Mouse (Mus musculus) embryonic facial prominence, embryonic 10.5 days (tissue): Measurements from ENCODE around the gene D330020A13Rik. TPM values are rescaled to one million over a fixed set of nuclear protein-coding genes. Genes with fewer than 3 reads are reported as not detected.

Source experiments
- DNase-seq: peaks from one replicate; pipeline ENCODE4 v3.0.0-alpha.2; 2017; ENCODE audit warnings: low spot score
- H3K27ac ChIP-seq: fragments of 300-500 bp; sonication (generic); replicated peaks from 2 replicates; pipeline ENCODE4 v1.5.1; 2016; ENCODE audit warnings: mild to moderate bottlenecking
- H3K27me3 ChIP-seq: fragments of 300-500 bp; sonication (generic); replicated peaks from 2 replicates; pipeline ENCODE4 v1.6.1; 2016; ENCODE audit warnings: low read depth, mild to moderate bottlenecking; ENCODE audit not compliant: poor library complexity, severe bottlenecking
- H3K36me3 ChIP-seq: fragments of 300-500 bp; sonication (generic); replicated peaks from 2 replicates; pipeline ENCODE4 v1.6.1; 2016; ENCODE audit warnings: mild to moderate bottlenecking, moderate library complexity
- H3K4me1 ChIP-seq: fragments of 300-500 bp; sonication (generic); 2 replicates; pipeline ENCODE4 v1.6.1; 2016
- H3K4me3 ChIP-seq: fragments of 300-500 bp; sonication (generic); 2 replicates; pipeline ENCODE4 v1.5.1; 2016; ENCODE audit warnings: mild to moderate bottlenecking, moderate library complexity
- H3K9me3 ChIP-seq: fragments of 300-500 bp; sonication (generic); 2 replicates; pipeline ENCODE4 v1.6.1; 2016; ENCODE audit warnings: mild to moderate bottlenecking
- whole genome bisulfite sequencing: fragments of 180-500 bp; shearing (Covaris S2); methylation state at CpG from one replicate; pipeline ENCODE4 v1.1.7; 2016; 5-methylcytosine and 5-hydroxymethylcytosine counted together
- polyA plus RNA-seq: library from polyadenylated mRNA; unstranded; fragments of >200 nt; fragmentation: Nextera tagmentation; extraction: Ambion mirVana; gene quantifications from 2 replicates; pipeline ENCODE4 v1.2.1, GENCODE M21; 2016

D330020A13Rik gene
- 0.21 and 0.25 TPM in 2 replicates for polyA plus RNA-seq

GRCm38 (mm10) chr6:120294056-120294784 is at the start of gene D330020A13Rik, which contains the start of gene B4galnt3:
TSS of gene D330020A13Rik (plus strand) at chr6:120294364.
TSS of gene B4galnt3 (minus strand) at chr6:120294559.
- Histone ChIP-seq H3K27ac (peak within 1 kb of the TSS; percentile 78), H3K4me3 (peak within 1 kb of the TSS; percentile 80), H3K4me1 (peaks cover 16% of the 10 kb centered on the region), H3K9me3 (no peaks in the 10 kb centered on the region), H3K27me3 (peaks cover 52% of the 10 kb centered on the region), H3K36me3 (no peaks in the 10 kb centered on the region)
- WGBS, result under 1% methylated on average over 79 of the region's 79 CpGs
- DNase-seq, result peak; percentile 76

GRCm38 (mm10) chr6:120246676-120247075 is 47.5 kb upstream of the D330020A13Rik start:
- H3K4me1 ChIP-seq, result no peaks in the 10 kb centered on the region
- WGBS, result 85% methylated on average over 5 of the region's 5 CpGs
- H3K36me3 ChIP-seq, result no peaks in the 10 kb centered on the region
- no peak for DNase-seq
- no peak overlapping the region for H3K27ac ChIP-seq
- H3K27me3 ChIP-seq, result no peaks in the 10 kb centered on the region
- no peaks in the 10 kb centered on the region for H3K9me3 ChIP-seq
- no peak overlapping the region for H3K4me3 ChIP-seq

GRCm38 (mm10) chr6:120249831-120250230 is 44.3 kb upstream of the D330020A13Rik start:
- DNase-seq, result no peak
- no peaks in the 10 kb centered on the region for H3K27me3 ChIP-seq
- H3K9me3 ChIP-seq, result no peaks in the 10 kb centered on the region
- H3K36me3 ChIP-seq, result no peaks in the 10 kb centered on the region
- 74% methylated on average over 5 of the region's 5 CpGs for WGBS
- no peak overlapping the region for H3K27ac ChIP-seq
- H3K4me1 ChIP-seq, result peaks cover 4% of the 10 kb centered on the region
- H3K4me3 ChIP-seq, result no peak overlapping the region

GRCm38 (mm10) chr6:120251010-120251409 is 43.2 kb upstream of the D330020A13Rik start:
- Histone ChIP-seq H3K4me1 (peaks cover 7% of the 10 kb centered on the region), H3K27me3 (no peaks in the 10 kb centered on the region), H3K27ac (no peak overlapping the region), H3K9me3 (no peaks in the 10 kb centered on the region), H3K36me3 (no peaks in the 10 kb centered on the region), H3K4me3 (no peak overlapping the region)
- DNase-seq, result no peak
- WGBS, result 85% methylated on average over 7 of the region's 7 CpGs

GRCm38 (mm10) chr6:120252741-120253140 is 41.4 kb upstream of the D330020A13Rik start:
- Histone ChIP-seq H3K9me3 (no peaks in the 10 kb centered on the region), H3K27ac (no peak overlapping the region)
- 87% methylated on average over 2 of the region's 2 CpGs for WGBS

GRCm38 (mm10) chr6:120254640-120255039 is 39.5 kb upstream of the D330020A13Rik start:
- H3K4me3 ChIP-seq, result no peak overlapping the region
- DNase-seq, result no peak
- no peaks in the 10 kb centered on the region for H3K9me3 ChIP-seq
- H3K36me3 ChIP-seq, result no peaks in the 10 kb centered on the region
- no peak overlapping the region for H3K27ac ChIP-seq
- H3K27me3 ChIP-seq, result no peaks in the 10 kb centered on the region
- 46% methylated on average over 4 of the region's 4 CpGs for WGBS
- peaks cover 11% of the 10 kb centered on the region for H3K4me1 ChIP-seq

More at GRCm38 (mm10) chr6:120252741-120253140, 41.4 kb upstream of the D330020A13Rik start:
- Histone ChIP-seq H3K4me1 (peaks cover 11% of the 10 kb centered on the region), H3K36me3 (no peaks in the 10 kb centered on the region), H3K4me3 (no peak overlapping the region), H3K27me3 (no peaks in the 10 kb centered on the region)
- no peak for DNase-seq

GRCm38 (mm10) chr6:120255144-120255543 is 39.0 kb upstream of the D330020A13Rik start:
- Histone ChIP-seq H3K27me3 (no peaks in the 10 kb centered on the region), H3K36me3 (no peaks in the 10 kb centered on the region), H3K4me3 (no peak overlapping the region), H3K27ac (no peak overlapping the region), H3K4me1 (peaks cover 11% of the 10 kb centered on the region), H3K9me3 (no peaks in the 10 kb centered on the region)
- no peak for DNase-seq
- 67% methylated on average over 4 of the region's 4 CpGs for WGBS

GRCm38 (mm10) chr6:120255701-120256100 is 38.5 kb upstream of the D330020A13Rik start:
- Histone ChIP-seq H3K4me1 (peaks cover 11% of the 10 kb centered on the region), H3K27me3 (no peaks in the 10 kb centered on the region), H3K36me3 (no peaks in the 10 kb centered on the region), H3K27ac (no peak overlapping the region), H3K9me3 (no peaks in the 10 kb centered on the region), H3K4me3 (no peak overlapping the region)
- 90% methylated on average over 12 of the region's 12 CpGs for WGBS
- no peak for DNase-seq

- peaks cover 11% of the 10 kb centered on the region for H3K4me1 ChIP-seq
- no peaks in the 10 kb centered on the region for H3K9me3 ChIP-seq
- no peak overlapping the region for H3K4me3 ChIP-seq
- no peak overlapping the region for H3K27ac ChIP-seq
- H3K36me3 ChIP-seq, result no peaks in the 10 kb centered on the region
- 52% methylated on average over 5 of the region's 5 CpGs for WGBS
- no peaks in the 10 kb centered on the region for H3K27me3 ChIP-seq
- DNase-seq, result no peak
Observed at GRCm38 (mm10) chr6:120256431-120256935, 37.7 kb upstream of the D330020A13Rik start.

- Histone ChIP-seq H3K4me1 (peaks cover 26% of the 10 kb centered on the region), H3K36me3 (no peaks in the 10 kb centered on the region), H3K27me3 (no peaks in the 10 kb centered on the region), H3K4me3 (no peak overlapping the region), H3K27ac (no peak overlapping the region), H3K9me3 (no peaks in the 10 kb centered on the region)
- no peak for DNase-seq
- 49% methylated on average over 9 of the region's 9 CpGs for WGBS
Observed at GRCm38 (mm10) chr6:120259481-120259880, 34.7 kb upstream of the D330020A13Rik start.

- H3K4me3 ChIP-seq, result no peak overlapping the region
- DNase-seq, result no peak
- H3K4me1 ChIP-seq, result peaks cover 16% of the 10 kb centered on the region
- no peak overlapping the region; the same call in 1 of the 2 replicates for H3K27ac ChIP-seq
- H3K9me3 ChIP-seq, result no peaks in the 10 kb centered on the region
- no peaks in the 10 kb centered on the region for H3K27me3 ChIP-seq
- H3K36me3 ChIP-seq, result no peaks in the 10 kb centered on the region
- 62% methylated on average over 12 of the region's 12 CpGs for WGBS
Observed at GRCm38 (mm10) chr6:120262886-120263531, 31.2 kb upstream of the D330020A13Rik start.

GRCm38 (mm10) chr6:120263608-120264007 is 30.6 kb upstream of the D330020A13Rik start:
- WGBS, result 83% methylated on average over 7 of the region's 7 CpGs
- peaks cover 16% of the 10 kb centered on the region for H3K4me1 ChIP-seq
- 0 out of 2 replicates have a peak overlapping the region, but pooled peaks have one; percentile 15 for H3K27ac ChIP-seq
- no peak for DNase-seq
- no peaks in the 10 kb centered on the region for H3K27me3 ChIP-seq
- no peak overlapping the region for H3K4me3 ChIP-seq
- H3K36me3 ChIP-seq, result no peaks in the 10 kb centered on the region
- no peaks in the 10 kb centered on the region for H3K9me3 ChIP-seq
